ENCODE assay signal across 8 mouse cellular contexts in the genomic region with DNA sequence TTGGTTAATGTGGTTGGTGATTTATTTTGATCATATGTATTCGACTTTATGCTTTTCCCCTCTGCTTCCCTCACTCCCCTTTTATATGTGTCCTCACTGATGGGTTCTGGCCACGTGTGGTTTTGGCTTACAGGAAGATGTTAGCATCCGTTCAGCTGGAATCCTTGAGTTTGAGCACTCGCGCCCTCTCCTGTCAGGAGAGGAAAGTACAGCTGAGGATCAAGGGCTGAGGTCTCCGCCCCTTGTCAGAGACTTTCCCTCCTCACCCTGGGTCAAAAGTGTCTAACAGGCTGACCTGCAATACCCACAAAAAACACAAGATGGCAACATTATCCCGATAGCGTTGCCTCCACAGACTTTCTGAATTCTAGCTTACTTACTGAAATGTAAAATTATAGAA. TPM values are rescaled to one million over a fixed set of nuclear protein-coding genes. Genes with fewer than 3 reads are reported as not detected.
DNase-seq lines count a peak whose midpoint lies in the region; ATAC-seq lines count a peak whose summit lies in the region.

No protein-coding gene starts in this region.

- no peak overlapping the region for H3K4me2 ChIP-seq in hindbrain, embryonic 11.5 days (replicated peaks; ENCODE audit: low read depth, low read length)

- peak; percentile 89 for DNase-seq in MN1 (ENCODE audit: low spot score)
- DNase-seq in cerebellum, adult 11 months = peak; percentile 49
- DNase-seq in forelimb bud, embryonic 11.5 days (ENCODE audit: low read depth, low spot score) = peak; percentile 97
- DNase-seq in hindbrain, embryonic 11.5 days (ENCODE audit: low spot score) = peak; percentile 96
- DNase-seq in layer of hippocampus, adult 9-11 months = peak; percentile 58
- DNase-seq in lung, postnatal 25 days (ENCODE audit: low spot score) = peak; percentile 88
- peak; percentile 77 to 79 for DNase-seq in right cerebral cortex, postnatal 10 days (ENCODE audit: low spot score in 2 of 2)
- peak; percentile 87 for DNase-seq in urinary bladder, postnatal 14 days (ENCODE audit: low spot score)

- 5% methylated on average over 8 of the region's 8 CpGs for WGBS in hindbrain, embryonic 11.5 days

- H3K9me3 ChIP-seq in hindbrain, embryonic 11.5 days (ENCODE audit: control insufficient read depth, low read length) = no peaks in the 10 kb centered on the region

- H3K4me3 ChIP-seq in hindbrain, embryonic 11.5 days (ENCODE audit: low read depth, low read length) = no peak overlapping the region

- H3K9ac ChIP-seq in hindbrain, embryonic 11.5 days (ENCODE audit: low read depth, low read length) = no peak overlapping the region

- no peaks in the 10 kb centered on the region for H3K27me3 ChIP-seq in hindbrain, embryonic 11.5 days (ENCODE audit: control insufficient read depth, insufficient read depth, low read length)

- no peaks in the 10 kb centered on the region; the same call in 1 of the 2 replicates for H3K4me1 ChIP-seq in hindbrain, embryonic 11.5 days (replicated peaks; ENCODE audit: control insufficient read depth, insufficient read depth, low read length)

- H3K36me3 ChIP-seq in hindbrain, embryonic 11.5 days (ENCODE audit: control insufficient read depth, insufficient read depth, low read length) = no peaks in the 10 kb centered on the region

- no peak overlapping the region for H3K27ac ChIP-seq in hindbrain, embryonic 11.5 days (ENCODE audit: low read depth, low read length)

- peak; percentile 61 for ATAC-seq in hindbrain, embryonic 11.5 days (ENCODE audit: low FRiP score)

RNA-seq across cellular contexts. Expression of a gene that starts 1.2 kb away (rescaled TPM):
- 0.17 TPM in 1 of 2 replicates, not detected in the other for polyA plus RNA-seq in hindbrain, embryonic 11.5 days (2014; fragmentation: Nextera tagmentation; extraction: Ambion mirVana)
